Mouse (Mus musculus) MEL (cell line): ENCODE data around the gene Gm32742. TPM values are rescaled to one million over a fixed set of nuclear protein-coding genes. Genes with fewer than 3 reads are reported as not detected.

Source experiments
- DNase-seq: peaks from one replicate; pipeline ENCODE4 v3.0.0; 2011; ENCODE audit warnings: low read depth, low spot score
- H3K27ac ChIP-seq: 2 replicates; pipeline ENCODE4 v1.5.1; 2012; ENCODE audit warnings: low read depth, mild to moderate bottlenecking, control low read depth, low read length, moderate library complexity; ENCODE audit not compliant: control insufficient read depth
- H3K27me3 ChIP-seq, 2 experiments: fragments of 150-350 bp in 1 of 2; sonication (generic) in 1 of 2; 2 replicates each; pipeline ENCODE4 v1.6.1; 2012; ENCODE audit warnings: low read length in 2 of 2, mild to moderate bottlenecking in 2 of 2, improper control_type of control experiment in 1 of 2, moderate library complexity in 1 of 2; ENCODE audit not compliant: insufficient read depth in 2 of 2, control insufficient read depth in 1 of 2
- H3K36me3 ChIP-seq, 2 experiments: 2 replicates each; pipeline ENCODE4 v1.6.1; 2012 to 2014; ENCODE audit warnings: low read length in 2 of 2, improper control_type of control experiment in 1 of 2, inconsistent platforms in 1 of 2, mild to moderate bottlenecking in 1 of 2; ENCODE audit not compliant: insufficient read depth in 2 of 2, control insufficient read depth in 1 of 2
- H3K4me1 ChIP-seq, 2 experiments: fragments of 150-350 bp in 1 of 2; sonication (generic) in 1 of 2; 2 replicates each; pipeline ENCODE4 v1.6.1; 2012; ENCODE audit warnings: low read length in 2 of 2, improper control_type of control experiment in 1 of 2, mild to moderate bottlenecking in 1 of 2; ENCODE audit not compliant: insufficient read depth in 2 of 2, control insufficient read depth in 1 of 2
- H3K4me3 ChIP-seq, 2 experiments: fragments of 150-350 bp in 1 of 2; sonication (generic) in 1 of 2; 2 replicates each; pipeline ENCODE4 v1.5.1; 2012; ENCODE audit warnings: low read depth in 2 of 2, low read length in 2 of 2, mild to moderate bottlenecking in 2 of 2, moderate library complexity in 2 of 2, control low read depth in 1 of 2, improper control_type of control experiment in 1 of 2; ENCODE audit not compliant: control insufficient read depth in 1 of 2, insufficient read depth in 1 of 2
- H3K79me2 ChIP-seq: 2 replicates; pipeline ENCODE4 v1.6.1; 2012; ENCODE audit warnings: mild to moderate bottlenecking, low read length, moderate library complexity; ENCODE audit not compliant: control insufficient read depth, poor library complexity, insufficient read depth
- H3K9ac ChIP-seq: 2 replicates; pipeline ENCODE4 v1.6.1; 2012; ENCODE audit warnings: low read depth, mild to moderate bottlenecking, control low read depth, low read length, moderate library complexity; ENCODE audit not compliant: control insufficient read depth, poor library complexity, severe bottlenecking
- H3K9me3 ChIP-seq: fragments of 150-350 bp; sonication (generic); replicated peaks from 2 replicates; pipeline ENCODE4 v1.6.1; 2012; ENCODE audit warnings: mild to moderate bottlenecking, low read length, improper control_type of control experiment, moderate library complexity; ENCODE audit not compliant: insufficient read depth
- CHD1 ChIP-seq: IDR thresholded peaks from 2 replicates; pipeline ENCODE4 v1.6.1; 2012; ENCODE audit warnings: low read depth, mild to moderate bottlenecking, inconsistent platforms, low read length, improper control_type of control experiment
- CTCF ChIP-seq, 3 experiments: IDR thresholded peaks in 2 of 3; conservative IDR thresholded peaks in 1 of 3; 2 replicates each; pipeline ENCODE4 v1.5.1; 2011 to 2012; ENCODE audit warnings: low read length in 3 of 3, low read depth in 2 of 3, mild to moderate bottlenecking in 2 of 3, improper control_type of control experiment in 1 of 3, inconsistent platforms in 1 of 3, mixed read lengths in 1 of 3, moderate library complexity in 1 of 3; ENCODE audit not compliant: control insufficient read depth in 1 of 3, insufficient read depth in 1 of 3, poor library complexity in 1 of 3, severe bottlenecking in 1 of 3
- ELF1 ChIP-seq: IDR thresholded peaks from 2 replicates; pipeline ENCODE4 v1.6.1; 2014; ENCODE audit warnings: low read depth, mild to moderate bottlenecking, inconsistent platforms, low read length, improper control_type of control experiment, moderate library complexity
- GABPA ChIP-seq: IDR thresholded peaks from 2 replicates; pipeline ENCODE4 v1.6.1; 2012; ENCODE audit warnings: low read depth, mild to moderate bottlenecking, inconsistent platforms, low read length, improper control_type of control experiment, moderate library complexity
- JUND ChIP-seq: IDR thresholded peaks from 2 replicates; pipeline ENCODE4 v1.6.1; 2011; ENCODE audit warnings: low read depth, mild to moderate bottlenecking, improper control_type of control experiment, low read length
- MAZ ChIP-seq: IDR thresholded peaks from 2 replicates; pipeline ENCODE4 v1.6.1; 2012; ENCODE audit warnings: low read depth, mild to moderate bottlenecking, inconsistent platforms, low read length, improper control_type of control experiment
- MEF2A ChIP-seq: IDR thresholded peaks from 2 replicates; pipeline ENCODE4 v1.6.1; 2014; ENCODE audit warnings: low read depth, mild to moderate bottlenecking, inconsistent platforms, low read length, improper control_type of control experiment; ENCODE audit not compliant: poor library complexity, insufficient replicate concordance, severe bottlenecking; ENCODE audit errors: extremely low read depth
- MXI1 ChIP-seq: IDR thresholded peaks from 2 replicates; pipeline ENCODE4 v1.6.1; 2011; ENCODE audit warnings: mild to moderate bottlenecking, low read depth, low read length, improper control_type of control experiment
- MYB ChIP-seq: IDR thresholded peaks from 2 replicates; pipeline ENCODE4 v1.6.1; 2011; ENCODE audit warnings: mild to moderate bottlenecking, low read depth, low read length, improper control_type of control experiment
- MYC ChIP-seq: IDR thresholded peaks from 2 replicates; pipeline ENCODE4 v1.6.1; 2011; ENCODE audit warnings: low read depth, mild to moderate bottlenecking, low read length, improper control_type of control experiment, moderate library complexity
- NRF1 ChIP-seq: IDR thresholded peaks from 2 replicates; pipeline ENCODE4 v1.6.1; 2014; ENCODE audit warnings: low read depth, mild to moderate bottlenecking, inconsistent platforms, low read length, improper control_type of control experiment, moderate library complexity; ENCODE audit not compliant: poor library complexity, insufficient read depth, severe bottlenecking
- POLR2A ChIP-seq, 2 experiments: IDR thresholded peaks; 2 replicates each; pipeline ENCODE4 v1.6.1; 2011 to 2012; ENCODE audit warnings: low read length in 2 of 2, mild to moderate bottlenecking in 2 of 2, control low read depth in 1 of 2, improper control_type of control experiment in 1 of 2, low read depth in 1 of 2, moderate library complexity in 1 of 2; ENCODE audit not compliant: control insufficient read depth in 1 of 2, insufficient read depth in 1 of 2, poor library complexity in 1 of 2
- POLR2AphosphoS2 ChIP-seq: IDR thresholded peaks from 2 replicates; pipeline ENCODE4 v1.6.1; 2011; ENCODE audit warnings: low read length, improper control_type of control experiment
- POLR2AphosphoS5 ChIP-seq: IDR thresholded peaks from 2 replicates; pipeline ENCODE4 v1.6.1; 2012; ENCODE audit warnings: low read depth, borderline replicate concordance, mild to moderate bottlenecking, inconsistent platforms, low read length, moderate library complexity, mixed read lengths
- RCOR1 ChIP-seq: IDR thresholded peaks from 2 replicates; pipeline ENCODE4 v1.6.1; 2012; ENCODE audit warnings: low read depth, mild to moderate bottlenecking, inconsistent platforms, low read length, improper control_type of control experiment
- SMC3 ChIP-seq: IDR thresholded peaks from 2 replicates; pipeline ENCODE4 v1.6.1; 2011; ENCODE audit warnings: low read depth, low read length, improper control_type of control experiment
- TAL1 ChIP-seq: IDR thresholded peaks from 2 replicates; pipeline ENCODE4 v1.6.1; 2012; ENCODE audit warnings: mild to moderate bottlenecking, inconsistent platforms, low read length, moderate library complexity, mixed read lengths
- TBP ChIP-seq: IDR thresholded peaks from 2 replicates; pipeline ENCODE4 v1.8.0; 2011; ENCODE audit warnings: low read depth, low read length, improper control_type of control experiment
- USF1 ChIP-seq: IDR thresholded peaks from 2 replicates; pipeline ENCODE4 v1.6.1; 2014; ENCODE audit warnings: low read depth, mild to moderate bottlenecking, inconsistent platforms, low read length, improper control_type of control experiment, moderate library complexity
- USF2 ChIP-seq, 2 experiments: IDR thresholded peaks; 2 replicates each; pipeline ENCODE4 v1.6.1; 2011 to 2012; ENCODE audit warnings: improper control_type of control experiment in 2 of 2, low read length in 2 of 2, borderline replicate concordance in 1 of 2, inconsistent platforms in 1 of 2, low read depth in 1 of 2, mild to moderate bottlenecking in 1 of 2; ENCODE audit not compliant: insufficient read depth in 1 of 2
- ZC3H11A ChIP-seq: IDR thresholded peaks from 2 replicates; pipeline ENCODE4 v1.6.1; 2012; ENCODE audit warnings: low read depth, mild to moderate bottlenecking, inconsistent platforms, low read length, improper control_type of control experiment
- polyA plus RNA-seq, 2 experiments: library from polyadenylated mRNA; stranded (reverse) in 1 of 2; unstranded in 1 of 2; fragments of >175 nt in 1 of 2; fragments of >200 nt in 1 of 2; gene quantifications; 2 replicates each; pipeline versions ENCODE4 v1.2.1 to v1.2.4; 2012; ENCODE audit warnings: low replicate concordance in 2 of 2, low read depth in 1 of 2; ENCODE audit not compliant: insufficient read length in 2 of 2, insufficient read depth in 1 of 2, missing spikeins in 1 of 2
- total RNA-seq: library from RNA; depleted of rRNA; stranded (reverse); fragments of 300-350 nt; gene quantifications from 2 replicates; pipeline ENCODE4 v1.2.3, GENCODE M21; 2012

The Gm32742 gene
- total and polyA plus RNA-seq, 3 experiments = 0.01 TPM; not detected in 2

- no peaks in the 10 kb centered on the region for H3K9me3 ChIP-seq
- H3K79me2 ChIP-seq = no peaks in the 10 kb centered on the region
- DNase-seq = no peak
- no peaks in the 10 kb centered on the region for H3K27me3 ChIP-seq
- TF ChIP-seq JUND = no peak
- TF ChIP-seq CTCF (IDR thresholded peaks at IDR 0.05 in 2 of 3, conservative IDR thresholded peaks at IDR 0.05 in 1 of 3; ENCODE audit: control insufficient read depth in 1 of 3, insufficient read depth in 1 of 3, low read depth in 2 of 3, low read length in 3 of 3, poor library complexity in 1 of 3, severe bottlenecking in 1 of 3) = peak in 2 of 3 experiments; percentile 18 to 26; a peak in 2 of 6 replicates
- no peak for TF ChIP-seq USF1
- no peak for TF ChIP-seq TBP
- TF ChIP-seq, all 39 proteins: peak for 1
- Histone ChIP-seq H3K9ac (no peak overlapping the region), H3K4me3 (no peak overlapping the region), H3K27ac (no peak overlapping the region), H3K4me1 (peaks cover 4 to 14% of the 10 kb centered on the region in 2 experiments), H3K36me3 (peaks cover 0 to 11% of the 10 kb centered on the region in 2 experiments; a peak in 2 of 4 replicates)
These were observed 21.1 kb downstream of the Gm32742 start for GRCm38 (mm10) chr9:51144218-51144617.

DNA sequence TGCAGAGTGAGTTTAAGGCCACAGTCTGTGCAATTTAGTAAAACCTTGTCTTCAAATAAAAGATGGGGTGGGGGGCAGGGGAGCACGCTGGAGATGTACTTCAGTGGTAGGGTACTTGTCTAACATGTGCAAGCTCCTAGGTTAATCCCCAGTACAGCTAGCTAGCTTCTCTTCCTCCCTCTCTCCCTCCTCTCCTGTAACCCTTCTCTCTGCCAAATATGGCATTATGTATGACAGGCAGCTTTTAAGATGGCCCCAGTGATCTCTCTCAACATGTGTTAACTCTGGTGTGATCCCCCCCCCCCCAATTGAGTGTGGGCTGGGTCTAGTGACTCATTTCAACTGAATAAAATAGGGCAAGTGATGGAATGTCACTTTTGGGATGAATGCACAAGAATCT lies 21.9 kb downstream of the Gm32742 start:
- Histone ChIP-seq H3K79me2 (no peaks in the 10 kb centered on the region), H3K36me3 (peaks cover 0 to 18% of the 10 kb centered on the region in 2 experiments; a peak in 2 of 4 replicates), H3K4me1 (peaks cover 12 to 19% of the 10 kb centered on the region in 2 experiments), H3K27me3 (no peaks in the 10 kb centered on the region), H3K9ac (no peak overlapping the region)
- TF ChIP-seq ZC3H11A (no peak), CHD1 (no peak), TBP (no peak), ELF1 (no peak), MYC (no peak), SMC3 (no peak), POLR2A (IDR thresholded peaks at IDR 0.05; ENCODE audit: control insufficient read depth in 1 of 2, insufficient read depth in 1 of 2, low read depth in 1 of 2, low read length in 2 of 2, poor library complexity in 1 of 2) (no peak), USF2 (IDR thresholded peaks at IDR 0.05; ENCODE audit: borderline replicate concordance in 1 of 2, insufficient read depth in 1 of 2, low read depth in 1 of 2, low read length in 2 of 2) (no peak), MYB (no peak), NRF1 (no peak), MEF2A (no peak), MAZ (no peak), MXI1 (no peak), POLR2AphosphoS2 (no peak), GABPA (no peak), TAL1 (no peak), RCOR1 (no peak), POLR2AphosphoS5 (no peak), USF1 (no peak)
- TF ChIP-seq, all 39 proteins: peak for 0
- H3K27ac ChIP-seq = no peak overlapping the region
- H3K4me3 ChIP-seq = no peak overlapping the region
- H3K9me3 ChIP-seq = no peaks in the 10 kb centered on the region
- no peak for DNase-seq
